Mouse (Mus musculus) small intestine, adult 2 months (tissue): ENCODE results near the gene Snd1.

ENCODE experiments used
- CTCF ChIP-seq: fragments of 200-500 bp; IDR thresholded peaks from 2 replicates; pipeline ENCODE4 v1.5.1; 2012; ENCODE audit warnings: low read depth, mild to moderate bottlenecking, control low read depth, inconsistent platforms, low read length, moderate library complexity, mixed read lengths; ENCODE audit not compliant: insufficient replicate concordance, insufficient read length; ENCODE audit errors: extremely low read depth
- POLR2A ChIP-seq: fragments of 200-500 bp; IDR thresholded peaks from 2 replicates; pipeline ENCODE4 v1.6.1; 2012; ENCODE audit warnings: low read depth, mild to moderate bottlenecking, control low read depth, inconsistent platforms, low read length, moderate library complexity

GRCm38 (mm10) chr6:28527459-28527858, 52.5 kb downstream of the Snd1 start:
- TF ChIP-seq CTCF (no peak), POLR2A (no peak)
